9 mouse cellular contexts compared by ENCODE assay signal in genomic region chr14:7826151-7826937, GRCm38 (mm10). TPM values are rescaled to one million over a fixed set of nuclear protein-coding genes. Genes with fewer than 3 reads are reported as not detected.
A peak's percentile ranks its signal among the peaks of the same experiment; 100 is the strongest.
DNase-seq lines count a peak whose midpoint lies in the region; ATAC-seq lines count a peak whose summit lies in the region.
"Had no signal": no experiment of that assay in that cellular context is flagged by ENCODE, and none has a peak within 500 bp of the region (broad histone marks: within the 10 kb centered on the region; RNA-seq: fewer than 3 reads in every experiment).

No protein-coding gene starts in this region.

- H3K36me3 ChIP-seq in embryonic facial prominence, embryonic 14.5 days (ENCODE audit: control insufficient read depth, insufficient read depth, low read length): no peaks in the 10 kb centered on the region
- peaks cover 3% of the 10 kb centered on the region; the same call in 1 of the 2 replicates for H3K36me3 ChIP-seq in limb, embryonic 12.5 days
- H3K36me3 ChIP-seq in neural tube, embryonic 13.5 days: no peaks in the 10 kb centered on the region

- ATAC-seq in frontal cortex, adult (ENCODE audit: low TSS enrichment): peak; percentile 42
- peak; percentile 73 for ATAC-seq in embryonic facial prominence, embryonic 14.5 days (ENCODE audit: low read depth)
- ATAC-seq in hematopoietic stem cell, adult 5-6 weeks (replicated peaks in 1 of 2; ENCODE audit: insufficient read depth in 1 of 2, low FRiP score in 2 of 2, low TSS enrichment in 1 of 2, low read depth in 1 of 2, poor library complexity in 2 of 2, severe bottlenecking in 2 of 2): peak; percentile 75 to 84
- ATAC-seq in limb, embryonic 12.5 days (ENCODE audit: insufficient number of reproducible peaks, insufficient read depth, low FRiP score, low TSS enrichment, low read depth): peak; percentile 44
- ATAC-seq in neural tube, embryonic 13.5 days (ENCODE audit: low read depth): peak; percentile 48; the same call in 1 of the 2 replicates

- WGBS in embryonic facial prominence, embryonic 14.5 days: 32% methylated on average over 10 of the region's 10 CpGs
- WGBS in limb, embryonic 12.5 days: 41% methylated on average over 10 of the region's 10 CpGs
- whole genome bisulfite sequencing in neural tube, embryonic 13.5 days: 23% methylated on average over 10 of the region's 10 CpGs

- no peak overlapping the region for H3K4me3 ChIP-seq in embryonic facial prominence, embryonic 14.5 days (ENCODE audit: low read depth, low read length)
- H3K4me3 ChIP-seq in limb, embryonic 12.5 days (replicated peaks): no peak overlapping the region
- H3K4me3 ChIP-seq in neural tube, embryonic 13.5 days: no peak overlapping the region

- DNase-seq in frontal cortex, postnatal 36 days (ENCODE audit: low spot score in 2 of 2): no peak
- peak; percentile 85 for DNase-seq in embryonic facial prominence, embryonic 14.5 days (ENCODE audit: low spot score)
- no peak for DNase-seq in thymus, postnatal 25 days
- no peak for DNase-seq in cerebellum, postnatal 4 days (ENCODE audit: low spot score in 2 of 2)

- H3K9me3 ChIP-seq in embryonic facial prominence, embryonic 14.5 days (ENCODE audit: control insufficient read depth, low read length): no peaks in the 10 kb centered on the region
- H3K9me3 ChIP-seq in limb, embryonic 12.5 days: no peaks in the 10 kb centered on the region
- no peaks in the 10 kb centered on the region; the same call in 1 of the 2 replicates for H3K9me3 ChIP-seq in neural tube, embryonic 13.5 days

- peaks cover 50% of the 10 kb centered on the region for H3K4me1 ChIP-seq in embryonic facial prominence, embryonic 14.5 days (ENCODE audit: control insufficient read depth, insufficient read depth, low read length)
- peaks cover 76% of the 10 kb centered on the region for H3K4me1 ChIP-seq in limb, embryonic 12.5 days (replicated peaks)
- peaks cover 51% of the 10 kb centered on the region for H3K4me1 ChIP-seq in neural tube, embryonic 13.5 days (replicated peaks)

- peak overlapping the region; percentile 88 for H3K27ac ChIP-seq in embryonic facial prominence, embryonic 14.5 days (replicated peaks; ENCODE audit: low read depth, low read length)
- peak overlapping the region; percentile 94 for H3K27ac ChIP-seq in limb, embryonic 12.5 days
- H3K27ac ChIP-seq in neural tube, embryonic 13.5 days (replicated peaks): peak overlapping the region; percentile 70

- H3K4me2 ChIP-seq in embryonic facial prominence, embryonic 14.5 days (ENCODE audit: low read depth, low read length): 0 out of 2 replicates have a peak overlapping the region, but pooled peaks have one; percentile 2
- H3K4me2 ChIP-seq in limb, embryonic 12.5 days: peak overlapping the region; percentile 28
- no peak overlapping the region for H3K4me2 ChIP-seq in neural tube, embryonic 13.5 days

- no peaks in the 10 kb centered on the region for H3K27me3 ChIP-seq in embryonic facial prominence, embryonic 14.5 days (replicated peaks; ENCODE audit: control insufficient read depth, insufficient read depth, low read length)
- no peaks in the 10 kb centered on the region for H3K27me3 ChIP-seq in limb, embryonic 12.5 days
- no peaks in the 10 kb centered on the region for H3K27me3 ChIP-seq in neural tube, embryonic 13.5 days

- 0 out of 2 replicates have a peak overlapping the region, but pooled peaks have one; percentile 30 for H3K9ac ChIP-seq in embryonic facial prominence, embryonic 14.5 days (ENCODE audit: low read depth, low read length)
- peak overlapping the region; percentile 31; the same call in 1 of the 2 replicates for H3K9ac ChIP-seq in limb, embryonic 12.5 days (replicated peaks)
- peak overlapping the region; percentile 45 for H3K9ac ChIP-seq in neural tube, embryonic 13.5 days

RNA-seq across cellular contexts. Expression of gene Flnb, which starts 8.6 kb away (rescaled TPM):
- 26.7 and 29.8 TPM in 2 replicates for polyA plus RNA-seq in embryonic facial prominence, embryonic 14.5 days (2014; fragmentation: Nextera tagmentation; extraction: Ambion mirVana)
- 15.1 and 16.1 TPM in 2 replicates for total RNA-seq in hematopoietic stem cell, adult 5-6 weeks (2017)
- 56.7 and 61.9 TPM in 2 replicates for polyA plus RNA-seq in limb, embryonic 12.5 days (2016; fragmentation: Nextera tagmentation; extraction: Ambion mirVana)
- polyA plus RNA-seq in neural tube, embryonic 13.5 days (2015; fragmentation: Nextera tagmentation; extraction: Ambion mirVana): 8.2 and 10.7 TPM in 2 replicates

RNA-seq across cellular contexts. Expression of gene Gm26661, which starts 35.0 kb away (rescaled TPM):
- polyA plus RNA-seq in embryonic facial prominence, embryonic 14.5 days (2014; fragmentation: Nextera tagmentation; extraction: Ambion mirVana): 0.67 TPM in 1 of 2 replicates, not detected in the other
- not detected in 2 replicates for total RNA-seq in hematopoietic stem cell, adult 5-6 weeks (2017)
- not detected in 2 replicates for polyA plus RNA-seq in limb, embryonic 12.5 days (2016; fragmentation: Nextera tagmentation; extraction: Ambion mirVana)
- not detected in 2 replicates for polyA plus RNA-seq in neural tube, embryonic 13.5 days (2015; fragmentation: Nextera tagmentation; extraction: Ambion mirVana)
- total RNA-seq: layer of hippocampus, postnatal 36 days had no signal
